Mouse (Mus musculus) c-Kit-positive CD71-positive TER-119-negative erythroid progenitor cells, embryonic 14.5 days (primary cell): ENCODE data around the gene Tesk2.
A peak's percentile ranks its signal among the peaks of the same experiment; 100 is the strongest.

Experiments
- DNase-seq: peaks from one replicate; pipeline ENCODE4 v3.0.0-alpha.2; 2013; ENCODE audit warnings: low read depth

Tesk2 gene

GRCm38 (mm10) chr4:116719396-116719795 lies 1.4 kb upstream of the Tesk2 start:
- peak; percentile 76 for DNase-seq

- no peak for DNase-seq
Measured at GRCm38 (mm10) chr4:116721098-116721628, 415 bp downstream of the Tesk2 start.

GRCm38 (mm10) chr4:116722230-116722629 lies 1.5 kb downstream of the Tesk2 start:
- no peak for DNase-seq

- DNase-seq, result no peak
Measured at GRCm38 (mm10) chr4:116725444-116725843, 4.7 kb downstream of the Tesk2 start.

GRCm38 (mm10) chr4:116727401-116727800 lies 6.7 kb downstream of the Tesk2 start:
- no peak for DNase-seq

GRCm38 (mm10) chr4:116729532-116729931 lies 8.8 kb downstream of the Tesk2 start:
- no peak for DNase-seq

- DNase-seq, result no peak
Measured at GRCm38 (mm10) chr4:116731077-116731476, 10.3 kb downstream of the Tesk2 start.

- DNase-seq, result no peak
Measured at GRCm38 (mm10) chr4:116732355-116732754, 11.6 kb downstream of the Tesk2 start.

GRCm38 (mm10) chr4:116734996-116735395 lies 14.2 kb downstream of the Tesk2 start:
- DNase-seq, result no peak

GRCm38 (mm10) chr4:116738972-116739751 lies 18.4 kb downstream of the Tesk2 start:
- DNase-seq, result no peak

- DNase-seq, result no peak
Measured at GRCm38 (mm10) chr4:116749750-116750149, 29.0 kb downstream of the Tesk2 start.

GRCm38 (mm10) chr4:116761914-116762313 lies 41.2 kb downstream of the Tesk2 start:
- no peak for DNase-seq

- no peak for DNase-seq
Measured at GRCm38 (mm10) chr4:116764001-116764400, 43.3 kb downstream of the Tesk2 start.

- no peak for DNase-seq
Measured at GRCm38 (mm10) chr4:116768510-116768909, 47.8 kb downstream of the Tesk2 start.

GRCm38 (mm10) chr4:116769060-116769459 lies 48.3 kb downstream of the Tesk2 start:
- no peak for DNase-seq

- no peak for DNase-seq
Measured at GRCm38 (mm10) chr4:116776391-116776790, 55.6 kb downstream of the Tesk2 start.

GRCm38 (mm10) chr4:116777079-116777478 lies 56.3 kb downstream of the Tesk2 start:
- DNase-seq, result no peak

GRCm38 (mm10) chr4:116780541-116780940 lies 59.8 kb downstream of the Tesk2 start:
- DNase-seq, result no peak

GRCm38 (mm10) chr4:116781366-116781765 lies 60.6 kb downstream of the Tesk2 start:
- no peak for DNase-seq

- DNase-seq, result no peak
Measured at GRCm38 (mm10) chr4:116782171-116782570, 61.4 kb downstream of the Tesk2 start.

GRCm38 (mm10) chr4:116786587-116786986 lies 65.8 kb downstream of the Tesk2 start:
- DNase-seq, result no peak

- DNase-seq, result no peak
Measured at GRCm38 (mm10) chr4:116787985-116788760, 67.4 kb downstream of the Tesk2 start.

- DNase-seq, result peak; percentile 79
Measured at GRCm38 (mm10) chr4:116788956-116789355, 68.2 kb downstream of the Tesk2 start.
